Mouse (Mus musculus) lung, adult 2 months (tissue): ENCODE data around the gene Scml4. TPM values are rescaled to one million over a fixed set of nuclear protein-coding genes. Genes with fewer than 3 reads are reported as not detected.

Experiments
- DNase-seq: peaks from one replicate; pipeline ENCODE4 v3.0.0; 2022
- H3K4me1 ChIP-seq: fragments of 200-500 bp; 2 replicates; pipeline ENCODE4 v1.6.1; 2011; ENCODE audit warnings: low read length; ENCODE audit not compliant: control insufficient read depth, insufficient read depth
- H3K4me3 ChIP-seq: fragments of 200-500 bp; replicated peaks from 2 replicates; pipeline ENCODE3; 2011; ENCODE audit warnings: low read depth, mild to moderate bottlenecking, control low read depth, low read length; ENCODE audit errors: extremely low read depth
- CTCF ChIP-seq: fragments of 200-500 bp; IDR thresholded peaks from 2 replicates; pipeline ENCODE4 v1.5.1; 2011; ENCODE audit warnings: mild to moderate bottlenecking, low read length, control low read depth; ENCODE audit not compliant: insufficient read depth
- POLR2A ChIP-seq: fragments of 200-500 bp; IDR thresholded peaks from 2 replicates; pipeline ENCODE4 v1.6.1; 2011; ENCODE audit warnings: low read depth, mild to moderate bottlenecking, control low read depth, low read length, borderline replicate concordance; ENCODE audit errors: extremely low read depth
- WGBS: fragments of 180-500 bp; shearing (Covaris S2); methylation state at CpG from one replicate; pipeline ENCODE4 v1.1.7; 2018; 5-methylcytosine and 5-hydroxymethylcytosine counted together
- polyA plus RNA-seq: library from polyadenylated mRNA; depleted of rRNA; stranded (reverse); fragments of >200 nt; gene quantifications from 2 replicates; pipeline ENCODE4 v1.2.3, GENCODE M21; 2012

Scml4 gene
- polyA plus RNA-seq, 1 experiment, result 3.1 TPM

DNA sequence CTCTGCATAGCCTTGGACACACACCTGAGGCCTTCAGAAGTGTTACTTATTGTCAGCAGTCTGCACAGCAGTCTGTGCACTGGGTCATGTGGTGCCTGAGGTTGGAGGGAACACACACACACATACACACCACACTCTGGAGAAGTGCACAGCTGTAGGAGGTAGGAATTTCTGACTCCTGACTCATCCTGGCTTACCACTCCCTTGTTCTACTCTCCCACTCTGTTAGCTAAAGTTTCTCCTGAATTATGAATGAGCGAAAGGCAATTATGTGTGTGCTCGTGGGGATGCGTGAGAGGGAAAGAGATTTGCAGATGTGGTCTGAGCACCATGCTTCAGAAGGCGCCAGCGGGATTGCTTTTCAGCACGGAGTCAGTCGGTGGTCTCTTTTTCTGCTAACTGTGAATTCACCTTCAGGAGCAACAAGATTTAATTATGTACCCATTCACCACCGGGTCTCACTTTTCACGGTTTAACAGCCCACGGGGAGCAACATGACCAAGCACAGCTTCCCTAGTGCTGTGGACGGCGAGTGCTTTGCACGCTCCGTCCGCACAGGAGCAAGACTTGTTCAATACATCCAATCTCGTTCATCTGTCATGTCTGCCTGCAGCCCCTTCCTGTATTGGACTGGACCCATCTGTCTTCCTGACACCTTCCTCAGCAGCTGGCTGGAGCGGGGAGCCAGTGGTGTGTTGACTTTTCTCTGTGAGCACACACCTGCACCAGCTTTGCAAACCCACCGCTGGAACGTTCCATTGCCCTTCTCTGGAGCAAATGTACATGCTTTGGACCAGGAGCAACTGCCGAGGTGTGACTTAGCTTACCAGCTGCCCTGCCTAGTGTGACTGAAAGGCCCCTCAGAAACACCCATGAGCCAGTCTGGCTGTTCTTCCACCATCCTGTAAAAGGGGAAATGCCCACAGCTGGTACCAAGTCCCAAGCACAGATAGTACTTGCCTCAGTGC is 91.2 kb downstream of the Scml4 start:
- TF ChIP-seq POLR2A (no peak), CTCF (no peak)
- WGBS, result 51% methylated on average over 20 of the region's 20 CpGs

DNA sequence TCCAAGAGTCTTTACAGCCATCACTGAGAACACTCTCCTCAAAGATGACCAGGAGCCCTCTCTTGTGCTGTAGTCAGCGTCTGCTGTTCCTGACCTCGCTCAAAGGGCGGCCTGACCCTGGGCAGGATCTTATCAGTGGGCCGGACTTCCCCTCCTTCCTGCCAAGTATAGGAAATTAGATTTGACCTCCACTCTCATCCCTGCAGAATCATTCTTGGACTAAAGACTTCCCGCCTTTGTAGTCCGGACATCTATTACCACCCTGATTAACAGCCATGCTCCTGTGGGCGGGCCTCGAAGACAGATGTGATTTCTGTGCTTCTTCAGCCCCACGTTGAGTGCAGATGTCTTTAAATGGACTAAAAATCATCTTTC is 91.9 kb downstream of the Scml4 start:
- no peak overlapping the region for H3K4me3 ChIP-seq
- DNase-seq, result no peak
- TF ChIP-seq POLR2A, result no peak
- TF ChIP-seq CTCF, result no peak
- WGBS, result 35% methylated on average over 9 of the region's 9 CpGs
- H3K4me1 ChIP-seq, result 0 out of 2 replicates have a peak, but pooled peaks cover 3% of the 10 kb centered on the region

More for the DNA sequence above, 91.2 kb downstream of the Scml4 start:
- Histone ChIP-seq H3K4me3 (no peak overlapping the region), H3K4me1 (0 out of 2 replicates have a peak, but pooled peaks cover 3% of the 10 kb centered on the region)
- no peak for DNase-seq

GRCm38 (mm10) chr10:42953601-42954000 is 93.4 kb downstream of the Scml4 start:
- DNase-seq, result no peak
- Histone ChIP-seq H3K4me3 (no peak overlapping the region), H3K4me1 (0 out of 2 replicates have a peak, but pooled peaks cover 3% of the 10 kb centered on the region)
- WGBS, result 67% methylated on average over 5 of the region's 5 CpGs
- no peak for TF ChIP-seq CTCF
- TF ChIP-seq POLR2A, result no peak

GRCm38 (mm10) chr10:42955205-42955604 is 95.0 kb downstream of the Scml4 start:
- TF ChIP-seq POLR2A (no peak), CTCF (no peak)
- WGBS, result 91% methylated on average over 3 of the region's 3 CpGs
- Histone ChIP-seq H3K4me3 (no peak overlapping the region), H3K4me1 (0 out of 2 replicates have a peak, but pooled peaks cover 3% of the 10 kb centered on the region)
- no peak for DNase-seq

GRCm38 (mm10) chr10:42957881-42958651 is 97.9 kb downstream of the Scml4 start:
- 7% methylated on average over 21 of the region's 21 CpGs for WGBS
- no peak for TF ChIP-seq POLR2A
- TF ChIP-seq CTCF, result peak; percentile 83
- no peaks in the 10 kb centered on the region for H3K4me1 ChIP-seq
- no peak overlapping the region for H3K4me3 ChIP-seq
- peak; percentile 35 for DNase-seq

- no peaks in the 10 kb centered on the region for H3K4me1 ChIP-seq
- no peak for DNase-seq
- no peak overlapping the region for H3K4me3 ChIP-seq
- TF ChIP-seq POLR2A, result no peak
- TF ChIP-seq CTCF, result no peak
- WGBS, result 53% methylated on average over 4 of the region's 4 CpGs
These were observed 98.5 kb downstream of the Scml4 start for GRCm38 (mm10) chr10:42958686-42959085.

GRCm38 (mm10) chr10:42961771-42962170 is 101.6 kb downstream of the Scml4 start:
- DNase-seq, result no peak
- TF ChIP-seq CTCF (no peak), POLR2A (no peak)
- no peaks in the 10 kb centered on the region for H3K4me1 ChIP-seq
- WGBS, result 66% methylated on average over 6 of the region's 6 CpGs
- no peak overlapping the region for H3K4me3 ChIP-seq

GRCm38 (mm10) chr10:42962181-42962601 is 102.0 kb downstream of the Scml4 start:
- no peak for DNase-seq
- no peaks in the 10 kb centered on the region for H3K4me1 ChIP-seq
- WGBS, result 57% methylated on average over 6 of the region's 6 CpGs
- H3K4me3 ChIP-seq, result no peak overlapping the region
- TF ChIP-seq POLR2A (no peak), CTCF (no peak)

GRCm38 (mm10) chr10:42962655-42963054 is 102.5 kb downstream of the Scml4 start:
- no peak overlapping the region for H3K4me3 ChIP-seq
- 76% methylated on average over 13 of the region's 13 CpGs for WGBS
- TF ChIP-seq CTCF (no peak), POLR2A (no peak)
- DNase-seq, result no peak
- no peaks in the 10 kb centered on the region for H3K4me1 ChIP-seq

GRCm38 (mm10) chr10:42963061-42963460 is 102.9 kb downstream of the Scml4 start:
- WGBS, result 88% methylated on average over 2 of the region's 2 CpGs
- no peak for TF ChIP-seq POLR2A
- Histone ChIP-seq H3K4me3 (no peak overlapping the region), H3K4me1 (no peaks in the 10 kb centered on the region)
- DNase-seq, result no peak
